Mouse (Mus musculus): ENCODE measurements around the gene Tm9sf1.

GRCm38 (mm10) chr14:55672741-55673060, 29.1 kb upstream of the Tm9sf1 start:
- TF ChIP-seq POLR2A (IDR thresholded peaks at IDR 0.05; ENCODE audit: insufficient read depth, low read depth, low read length) (no peak), CTCF (IDR thresholded peaks at IDR 0.05) (no peak), EP300 (IDR thresholded peaks at IDR 0.05; ENCODE audit: insufficient read depth, low read depth, low read length) (no peak)

Data from heart, adult 2 months (tissue).